Mouse (Mus musculus): ENCODE measurements around the gene Atad2b.

- TF ChIP-seq POLR2A (IDR thresholded peaks at IDR 0.05; ENCODE audit: control insufficient read depth, extremely low read depth, insufficient read depth, low read length, poor library complexity) (peak; percentile 88), CTCF (IDR thresholded peaks at IDR 0.05; ENCODE audit: borderline replicate concordance, control insufficient read depth, extremely low read depth, insufficient read depth, low read length, poor library complexity) (peak; percentile 52)
Observed at GRCm38 (mm10) chr12:4906951-4907906, 9.9 kb upstream of the Atad2b start, which contains the start of gene Ubxn2a.
